Mouse (Mus musculus) hindbrain, embryonic 14.5 days (tissue): ENCODE measurements around the gene Pld3. TPM values are rescaled to one million over a fixed set of nuclear protein-coding genes. Genes with fewer than 3 reads are reported as not detected.

Experiments used
- ATAC-seq: fragments of 200-750 bp; cut with Nextera tagmentation; 2 replicates; pipeline ENCODE4 v1.8.0; 2017; ENCODE audit warnings: moderate number of reproducible peaks, mild to moderate bottlenecking, moderate TSS enrichment, moderate library complexity; ENCODE audit not compliant: low FRiP score
- DNase-seq: peaks from one replicate; pipeline ENCODE4 v3.0.0-alpha.2; 2015; ENCODE audit warnings: low spot score
- H3K27ac ChIP-seq: fragments of 300-500 bp; sonication (generic); 2 replicates; pipeline ENCODE4 v1.5.1; 2014; ENCODE audit warnings: mild to moderate bottlenecking, moderate library complexity
- H3K27me3 ChIP-seq: fragments of 300-500 bp; sonication (generic); 2 replicates; pipeline ENCODE4 v1.6.1; 2014; ENCODE audit warnings: mild to moderate bottlenecking, low read length, mixed read lengths; ENCODE audit not compliant: control insufficient read depth, insufficient read depth
- H3K36me3 ChIP-seq: fragments of 300-500 bp; sonication (generic); replicated peaks from 2 replicates; pipeline ENCODE4 v1.6.1; 2014; ENCODE audit not compliant: control insufficient read depth, insufficient read depth
- H3K4me1 ChIP-seq: fragments of 300-500 bp; sonication (generic); replicated peaks from 2 replicates; pipeline ENCODE4 v1.6.1; 2014; ENCODE audit warnings: antibody characterized with exemption, low read length, mixed read lengths; ENCODE audit not compliant: control insufficient read depth, insufficient read depth
- H3K4me2 ChIP-seq: fragments of 300-500 bp; sonication (generic); replicated peaks from 2 replicates; pipeline ENCODE4 v1.6.1; 2014; ENCODE audit warnings: mild to moderate bottlenecking, moderate library complexity
- H3K4me3 ChIP-seq: fragments of 300-500 bp; sonication (generic); replicated peaks from 2 replicates; pipeline ENCODE4 v1.5.1; 2014; ENCODE audit warnings: mild to moderate bottlenecking, low read length
- H3K9ac ChIP-seq: fragments of 300-500 bp; sonication (generic); 2 replicates; pipeline ENCODE4 v1.6.1; 2014
- H3K9me3 ChIP-seq: fragments of 300-500 bp; sonication (generic); 2 replicates; pipeline ENCODE4 v1.6.1; 2016; ENCODE audit warnings: low read length; ENCODE audit not compliant: control insufficient read depth
- WGBS: fragments of 180-500 bp; shearing (Covaris S2); extraction: QIAGEN DNeasy Blood & Tissue Kit; methylation state at CpG from one replicate; pipeline ENCODE4 v1.1.7; 2014; 5-methylcytosine and 5-hydroxymethylcytosine counted together
- polyA plus RNA-seq: library from polyadenylated mRNA; unstranded; fragments of >200 nt; fragmentation: Nextera tagmentation; extraction: Ambion mirVana; gene quantifications from 2 replicates; pipeline ENCODE4 v1.2.1, GENCODE M21; 2014

The Pld3 gene
- polyA plus RNA-seq, 1 experiment from 2014 or later, result 156 TPM

GRCm38 (mm10) chr7:27590566-27591213 is 37.7 kb upstream of the Pld3 start:
- H3K9me3 ChIP-seq, result no peaks in the 10 kb centered on the region
- H3K36me3 ChIP-seq, result 0 out of 2 replicates have a peak, but pooled peaks cover under 1% of the 10 kb centered on the region
- peak overlapping the region; percentile 82 for H3K4me2 ChIP-seq
- WGBS, result 59% methylated on average over 4 of the region's 4 CpGs
- no peaks in the 10 kb centered on the region for H3K27me3 ChIP-seq
- H3K4me3 ChIP-seq, result peak overlapping the region; percentile 78
- ATAC-seq (no peak), DNase-seq (no peak)
- H3K9ac ChIP-seq, result peak overlapping the region; percentile 50
- H3K27ac ChIP-seq, result peak overlapping the region; percentile 87
- peaks cover 16% of the 10 kb centered on the region for H3K4me1 ChIP-seq

- peaks cover 16% of the 10 kb centered on the region for H3K4me1 ChIP-seq
- WGBS, result 96% methylated on average over 4 of the region's 4 CpGs
- ATAC-seq, result no peak
Observed at GRCm38 (mm10) chr7:27590088-27590487, 37.1 kb upstream of the Pld3 start.

GRCm38 (mm10) chr7:27587741-27588140 is 34.7 kb upstream of the Pld3 start:
- H3K4me2 ChIP-seq, result no peak overlapping the region
- peaks cover 4% of the 10 kb centered on the region for H3K4me1 ChIP-seq
- no peak overlapping the region for H3K9ac ChIP-seq
- H3K27ac ChIP-seq, result no peak overlapping the region
- 86% methylated on average over 2 of the region's 2 CpGs for WGBS
- H3K27me3 ChIP-seq, result no peaks in the 10 kb centered on the region
- DNase-seq (no peak), ATAC-seq (no peak)
- H3K9me3 ChIP-seq, result no peaks in the 10 kb centered on the region
- H3K4me3 ChIP-seq, result no peak overlapping the region
- peaks cover 16% of the 10 kb centered on the region for H3K36me3 ChIP-seq

More at GRCm38 (mm10) chr7:27590088-27590487, 37.1 kb upstream of the Pld3 start:
- H3K9me3 ChIP-seq, result no peaks in the 10 kb centered on the region
- H3K27ac ChIP-seq, result no peak overlapping the region
- no peak overlapping the region for H3K4me3 ChIP-seq
- H3K9ac ChIP-seq, result no peak overlapping the region
- H3K4me2 ChIP-seq, result no peak overlapping the region
- DNase-seq, result no peak
- H3K27me3 ChIP-seq, result no peaks in the 10 kb centered on the region
- peaks cover 6% of the 10 kb centered on the region; the same call in 1 of the 2 replicates for H3K36me3 ChIP-seq

- Histone ChIP-seq H3K4me2 (no peak overlapping the region), H3K27ac (no peak overlapping the region), H3K9ac (no peak overlapping the region), H3K36me3 (peaks cover 23% of the 10 kb centered on the region), H3K4me1 (no peaks in the 10 kb centered on the region), H3K9me3 (no peaks in the 10 kb centered on the region), H3K4me3 (no peak overlapping the region), H3K27me3 (no peaks in the 10 kb centered on the region)
- DNase-seq (no peak), ATAC-seq (no peak)
- 77% methylated on average over 2 of the region's 2 CpGs for WGBS
Observed at GRCm38 (mm10) chr7:27586861-27587260, 33.8 kb upstream of the Pld3 start.

GRCm38 (mm10) chr7:27580380-27581174 is 27.6 kb upstream of the Pld3 start:
- no peak overlapping the region for H3K9ac ChIP-seq
- H3K27me3 ChIP-seq, result no peaks in the 10 kb centered on the region
- H3K4me3 ChIP-seq, result no peak overlapping the region
- peaks cover 80% of the 10 kb centered on the region for H3K36me3 ChIP-seq
- H3K4me1 ChIP-seq, result no peaks in the 10 kb centered on the region
- DNase-seq, result no peak
- WGBS, result 91% methylated on average over 14 of the region's 14 CpGs
- H3K4me2 ChIP-seq, result no peak overlapping the region
- H3K27ac ChIP-seq, result no peak overlapping the region
- no peak for ATAC-seq
- no peaks in the 10 kb centered on the region for H3K9me3 ChIP-seq

GRCm38 (mm10) chr7:27578465-27578864 is 25.4 kb upstream of the Pld3 start:
- no peak overlapping the region for H3K9ac ChIP-seq
- DNase-seq, result no peak
- no peaks in the 10 kb centered on the region for H3K27me3 ChIP-seq
- no peak overlapping the region for H3K4me3 ChIP-seq
- H3K36me3 ChIP-seq, result peaks cover 86% of the 10 kb centered on the region
- H3K4me2 ChIP-seq, result no peak overlapping the region
- no peak overlapping the region for H3K27ac ChIP-seq
- ATAC-seq, result no peak
- 84% methylated on average over 7 of the region's 7 CpGs for WGBS
- H3K9me3 ChIP-seq, result no peaks in the 10 kb centered on the region
- no peaks in the 10 kb centered on the region for H3K4me1 ChIP-seq

GRCm38 (mm10) chr7:27577589-27577988 is 24.6 kb upstream of the Pld3 start:
- H3K9ac ChIP-seq, result no peak overlapping the region
- H3K9me3 ChIP-seq, result no peaks in the 10 kb centered on the region
- WGBS, result 93% methylated on average over 6 of the region's 6 CpGs
- no peak overlapping the region for H3K4me2 ChIP-seq
- no peak overlapping the region for H3K27ac ChIP-seq
- H3K4me3 ChIP-seq, result no peak overlapping the region
- no peaks in the 10 kb centered on the region for H3K4me1 ChIP-seq
- no peaks in the 10 kb centered on the region for H3K27me3 ChIP-seq
- no peak for ATAC-seq
- no peak for DNase-seq
- peaks cover 92% of the 10 kb centered on the region for H3K36me3 ChIP-seq

GRCm38 (mm10) chr7:27576914-27577313 is 23.9 kb upstream of the Pld3 start:
- H3K27me3 ChIP-seq, result no peaks in the 10 kb centered on the region
- H3K27ac ChIP-seq, result no peak overlapping the region
- H3K4me1 ChIP-seq, result no peaks in the 10 kb centered on the region
- H3K9ac ChIP-seq, result no peak overlapping the region
- H3K4me2 ChIP-seq, result no peak overlapping the region
- H3K36me3 ChIP-seq, result peaks cover 93% of the 10 kb centered on the region
- DNase-seq (no peak), ATAC-seq (no peak)
- H3K4me3 ChIP-seq, result no peak overlapping the region
- H3K9me3 ChIP-seq, result no peaks in the 10 kb centered on the region
- 67% methylated on average over 6 of the region's 6 CpGs for WGBS

- ATAC-seq (no peak), DNase-seq (no peak)
- Histone ChIP-seq H3K4me3 (no peak overlapping the region), H3K9me3 (no peaks in the 10 kb centered on the region), H3K36me3 (peaks cover 92% of the 10 kb centered on the region), H3K9ac (no peak overlapping the region), H3K27me3 (no peaks in the 10 kb centered on the region), H3K27ac (no peak overlapping the region), H3K4me1 (no peaks in the 10 kb centered on the region), H3K4me2 (no peak overlapping the region)
- 93% methylated on average over 14 of the region's 14 CpGs for WGBS
Observed at GRCm38 (mm10) chr7:27574124-27574880, 21.3 kb upstream of the Pld3 start.
